Mouse (Mus musculus): Measurements from ENCODE around the gene Osbpl6. TPM values are rescaled to one million over a fixed set of nuclear protein-coding genes. Genes with fewer than 3 reads are reported as not detected.

The Osbpl6 gene
- polyA plus RNA-seq, 1 experiment = 10.4 TPM

DNA sequence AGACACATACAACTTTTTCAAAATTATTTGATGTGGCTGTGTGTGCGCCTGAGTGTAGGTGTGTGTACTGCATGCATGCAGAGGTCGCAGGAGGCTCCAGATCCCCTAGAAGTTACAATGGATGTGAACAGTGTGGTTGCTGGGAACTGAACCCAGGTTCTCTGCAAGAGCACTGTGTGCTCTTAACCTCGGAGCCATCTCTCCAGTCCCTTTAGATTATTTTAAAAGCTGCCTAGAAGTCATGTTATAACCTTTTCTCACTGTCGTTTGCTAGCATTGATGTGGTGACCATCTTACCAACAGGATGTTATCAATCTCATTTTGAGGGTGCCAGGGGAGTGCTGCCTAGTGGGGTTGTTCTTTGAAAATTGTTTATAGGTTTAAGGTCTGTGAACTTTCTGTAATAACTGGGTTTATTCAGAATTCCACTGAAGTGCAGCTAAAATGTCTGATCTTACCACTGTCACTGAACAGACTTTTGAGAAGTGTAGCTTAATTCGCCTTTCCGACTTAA, 15.2 kb downstream of the Osbpl6 start:
- DNase-seq (ENCODE audit: low read depth) = no peak

DNA sequence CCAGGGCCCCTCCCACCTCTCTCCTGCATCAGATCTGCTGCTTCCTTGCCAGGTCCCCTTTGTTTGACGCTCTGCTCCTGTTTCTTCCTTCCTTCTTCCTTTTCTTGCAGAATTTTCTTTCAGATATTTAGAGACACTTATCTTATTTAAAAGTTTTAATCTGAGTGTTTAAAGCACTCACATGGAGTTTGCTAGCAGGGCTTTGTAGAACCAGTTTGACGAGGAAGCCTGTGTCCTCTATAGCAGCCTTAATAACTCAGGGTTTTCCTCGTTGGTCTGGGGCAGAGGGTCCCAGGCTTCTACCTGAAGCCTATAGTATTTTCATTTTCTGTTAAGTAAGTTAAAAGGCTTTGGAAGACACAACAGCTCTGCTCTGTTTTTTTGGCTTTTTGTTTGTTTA, 20.5 kb downstream of the Osbpl6 start:
- DNase-seq (ENCODE audit: low read depth) = no peak

DNA sequence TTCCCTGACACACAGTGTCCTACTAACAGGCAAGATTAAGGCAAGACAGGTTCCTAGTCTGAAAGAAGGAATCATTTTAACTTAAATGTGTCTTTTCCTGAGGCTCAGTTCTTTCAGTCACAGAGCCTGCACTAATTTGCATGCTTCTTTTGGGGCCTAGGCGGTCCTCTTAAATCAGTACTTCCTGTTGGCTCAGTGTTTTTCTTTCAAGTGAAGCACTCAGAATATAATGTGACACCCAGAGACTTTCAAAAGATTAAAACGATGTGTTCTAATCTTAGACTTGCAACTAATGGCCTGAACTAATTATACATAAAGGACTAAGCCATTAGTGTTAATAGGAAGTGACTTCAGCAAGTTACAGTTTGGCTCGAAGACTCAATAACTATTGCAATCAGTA, 23.0 kb downstream of the Osbpl6 start:
- DNase-seq (ENCODE audit: low read depth) = no peak

DNA sequence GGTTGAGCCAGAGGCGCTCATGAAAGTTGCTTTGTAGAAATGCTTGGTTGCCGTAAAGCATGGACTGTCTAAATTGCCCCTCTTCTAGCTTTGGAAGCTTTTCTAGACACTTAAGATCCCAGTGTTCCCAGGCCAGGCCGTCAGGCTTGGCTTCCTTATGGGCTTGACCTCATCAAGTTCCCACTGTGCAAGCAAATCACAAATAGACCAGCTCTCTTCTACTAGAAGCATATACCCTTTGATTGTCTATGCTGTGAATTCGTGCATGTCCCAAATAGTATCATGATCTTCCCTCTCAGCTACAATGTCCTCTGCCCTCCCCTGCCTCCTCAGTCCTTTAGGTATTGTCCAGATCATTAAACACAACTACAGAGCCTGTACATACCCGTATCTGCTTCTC, 23.5 kb downstream of the Osbpl6 start:
- no peak for DNase-seq (ENCODE audit: low read depth)

DNA sequence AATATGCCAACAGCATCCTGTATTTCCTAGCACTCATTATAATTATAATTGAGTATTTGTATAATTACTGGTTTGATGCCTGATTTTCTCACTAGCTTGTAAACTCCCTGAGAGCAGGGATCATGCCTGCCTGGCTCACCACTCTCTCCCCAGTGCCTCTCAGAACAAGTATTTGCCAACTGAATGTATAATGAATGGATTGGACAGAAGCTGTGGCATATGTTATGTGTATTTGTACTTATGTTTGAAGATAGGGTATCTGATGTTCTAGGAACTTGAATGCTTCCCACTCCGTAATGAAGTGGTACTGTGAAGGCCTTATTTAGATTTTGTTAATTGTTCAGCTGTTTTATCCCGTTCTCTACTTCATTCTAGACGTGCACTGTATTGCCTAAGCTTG, 24.2 kb downstream of the Osbpl6 start:
- DNase-seq (ENCODE audit: low read depth) = no peak

DNA sequence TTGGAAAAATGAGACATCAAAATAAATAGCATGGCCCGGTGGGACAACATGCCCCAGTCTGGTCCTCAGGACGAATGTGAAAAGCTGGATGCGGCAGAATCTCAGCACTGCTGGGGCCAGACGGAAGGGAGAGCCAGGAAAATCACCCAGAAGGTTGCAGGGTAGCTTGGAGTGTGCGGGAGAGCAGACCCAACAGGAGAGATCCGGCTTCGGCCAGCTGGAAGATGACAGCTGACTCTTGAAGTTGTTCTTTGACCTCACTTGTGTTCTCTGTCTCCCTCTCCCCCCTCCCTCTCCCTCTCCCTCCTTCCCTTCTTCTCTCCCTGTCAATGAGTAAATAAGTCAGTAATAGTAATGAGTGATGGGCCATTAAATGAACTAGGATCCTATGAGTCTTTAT, 27.9 kb downstream of the Osbpl6 start:
- DNase-seq (ENCODE audit: low read depth) = no peak

DNA sequence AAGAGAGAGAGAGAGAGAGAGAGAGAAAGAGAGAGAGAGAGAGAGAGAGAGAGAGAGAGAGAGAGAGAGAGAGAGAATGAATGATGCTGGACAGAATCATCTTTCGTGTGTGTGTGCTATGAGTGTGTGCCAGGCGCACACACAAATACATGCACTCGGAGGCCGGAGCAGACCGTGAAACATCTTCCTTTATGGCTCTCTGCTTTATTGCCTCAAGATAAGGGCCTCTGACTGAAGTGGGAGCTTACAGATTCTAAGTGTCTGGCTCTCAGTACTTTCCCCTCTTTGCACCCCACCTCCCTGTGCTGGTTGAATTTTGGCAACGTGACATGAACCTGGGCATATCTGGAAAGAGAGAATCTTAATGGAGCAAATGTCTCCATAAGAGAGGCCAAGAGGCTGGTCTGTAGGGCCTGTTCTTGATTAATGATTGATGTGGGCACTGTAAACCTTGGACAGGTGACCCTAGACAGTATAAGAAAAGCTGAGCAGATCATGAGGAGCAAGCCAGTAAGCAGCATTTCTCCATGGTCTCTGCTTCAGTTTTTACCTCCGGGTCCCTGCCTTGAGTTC, 29.4 kb downstream of the Osbpl6 start:
- DNase-seq (ENCODE audit: low read depth) = no peak

DNA sequence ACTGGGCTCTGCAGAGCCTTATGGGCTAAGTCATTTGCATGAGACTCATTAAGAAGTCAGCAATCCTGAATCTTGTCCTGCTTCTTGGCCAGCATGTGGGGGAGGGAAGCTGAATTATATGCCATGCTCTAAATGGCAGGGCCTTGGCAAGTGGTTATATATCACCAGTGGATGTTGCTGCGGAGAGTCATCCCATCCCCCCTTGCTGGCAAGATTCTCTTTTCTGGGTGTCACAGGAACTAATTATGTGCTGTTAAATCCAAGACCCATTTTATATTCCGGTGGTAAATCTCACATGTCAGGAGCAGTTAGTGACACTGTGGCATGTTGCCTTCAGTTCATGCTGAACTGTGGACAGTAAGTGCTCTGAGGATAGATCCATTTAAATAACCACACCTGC, 31.1 kb downstream of the Osbpl6 start:
- no peak for DNase-seq (ENCODE audit: low read depth)

DNA sequence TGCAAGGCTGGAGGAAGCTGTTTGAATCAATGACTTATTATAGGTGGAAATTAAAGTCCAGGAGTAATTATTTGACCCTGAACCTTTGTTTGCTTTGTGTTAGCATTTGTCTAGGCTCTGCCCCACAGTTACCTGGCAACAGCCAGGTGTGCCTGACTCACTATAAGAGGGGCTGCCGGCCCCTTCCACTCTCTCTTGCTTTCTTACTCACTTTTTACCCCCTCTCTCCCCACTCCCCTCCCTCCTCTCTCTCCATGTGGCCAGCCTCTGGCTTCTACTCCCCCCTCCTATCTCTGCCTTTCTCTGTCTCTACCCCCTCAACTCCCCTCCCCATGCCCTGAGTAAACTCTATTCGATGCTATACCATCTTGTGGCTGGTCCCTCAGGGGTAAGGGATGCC, 33.2 kb downstream of the Osbpl6 start:
- no peak for DNase-seq (ENCODE audit: low read depth)

DNA sequence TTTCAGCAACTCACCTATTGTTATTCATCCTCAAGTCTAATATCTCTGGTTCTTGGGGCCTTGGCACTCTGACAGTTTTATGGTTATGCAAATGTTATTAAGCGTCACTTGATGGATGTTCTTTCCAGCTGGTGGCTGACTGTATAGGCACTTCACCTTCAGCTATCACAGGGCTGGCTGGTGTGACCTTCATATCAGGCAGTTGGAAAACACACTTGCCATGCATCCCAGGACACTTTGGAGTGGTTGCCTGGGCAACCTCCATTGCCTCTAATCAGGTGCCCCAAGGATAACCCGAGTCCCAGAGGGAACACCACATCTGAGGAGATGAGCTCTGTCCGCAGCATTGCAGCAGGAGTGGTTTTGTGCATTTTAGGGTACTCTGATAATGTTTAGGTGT, 35.8 kb downstream of the Osbpl6 start:
- no peak for DNase-seq (ENCODE audit: low read depth)

DNA sequence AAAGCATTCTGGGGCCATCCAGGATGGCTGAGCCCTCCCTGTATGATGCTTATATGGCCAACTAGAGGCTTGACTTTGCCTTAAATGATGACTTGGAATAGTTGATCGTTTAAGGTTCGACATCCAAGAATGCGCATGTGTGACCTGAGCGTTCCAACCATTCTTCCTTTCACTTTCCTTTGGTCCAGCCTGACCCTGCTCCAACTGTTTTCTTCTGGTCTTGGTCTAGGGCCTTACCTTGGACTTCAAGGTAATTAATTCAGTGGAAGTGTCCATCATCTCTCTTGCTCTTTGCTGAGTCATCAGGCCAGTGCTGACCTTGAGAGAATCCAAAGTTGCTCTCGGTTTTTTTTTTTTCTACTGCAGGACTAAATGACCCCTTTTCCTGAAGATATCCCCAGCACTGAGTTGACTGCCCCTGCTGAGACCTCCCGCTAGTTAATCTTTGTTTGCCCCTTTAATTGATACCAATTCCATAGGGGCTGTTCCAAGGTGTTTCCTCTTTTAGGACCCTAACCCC, 43.6 kb downstream of the Osbpl6 start:
- no peak for DNase-seq (ENCODE audit: low read depth)

DNA sequence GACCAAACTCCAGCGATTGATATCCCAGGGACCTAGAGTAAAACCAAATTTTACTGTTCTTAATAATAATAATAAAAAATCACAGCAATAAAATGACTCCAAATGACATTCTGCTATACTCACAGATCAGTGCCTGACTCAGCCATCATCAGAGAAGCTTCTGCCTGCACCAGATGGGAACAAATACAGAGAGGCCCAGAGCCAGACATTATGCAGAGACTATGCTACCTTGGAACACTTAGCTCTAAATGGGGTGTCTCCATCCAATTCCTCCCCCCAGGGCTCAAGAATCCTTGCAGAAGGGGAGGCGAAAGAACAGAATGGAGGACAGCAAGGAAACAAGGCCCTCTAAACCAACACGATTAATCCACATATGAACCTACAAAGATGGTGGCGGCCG, 60.4 kb downstream of the Osbpl6 start:
- no peak for DNase-seq (ENCODE audit: low read depth)

DNA sequence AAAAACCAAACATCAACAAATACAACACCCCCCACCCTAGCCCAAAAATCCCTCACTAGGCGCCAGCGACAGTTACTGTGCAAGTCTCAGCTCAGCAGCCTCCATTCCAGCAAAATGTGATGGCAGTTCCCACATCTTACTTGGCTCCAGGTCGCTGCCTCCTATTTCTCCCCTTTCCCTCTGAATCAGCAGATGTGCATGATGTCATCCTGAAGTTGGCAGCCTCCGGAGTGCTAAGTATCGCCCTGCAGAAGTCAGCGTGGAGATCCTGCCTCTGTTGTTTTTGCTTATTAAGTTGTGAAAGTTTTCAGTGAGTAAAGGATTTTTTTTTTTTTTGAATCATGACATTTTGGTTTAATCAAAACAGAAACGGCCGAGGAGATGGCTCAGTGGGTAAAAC, 61.9 kb downstream of the Osbpl6 start:
- DNase-seq (ENCODE audit: low read depth) = no peak

DNA sequence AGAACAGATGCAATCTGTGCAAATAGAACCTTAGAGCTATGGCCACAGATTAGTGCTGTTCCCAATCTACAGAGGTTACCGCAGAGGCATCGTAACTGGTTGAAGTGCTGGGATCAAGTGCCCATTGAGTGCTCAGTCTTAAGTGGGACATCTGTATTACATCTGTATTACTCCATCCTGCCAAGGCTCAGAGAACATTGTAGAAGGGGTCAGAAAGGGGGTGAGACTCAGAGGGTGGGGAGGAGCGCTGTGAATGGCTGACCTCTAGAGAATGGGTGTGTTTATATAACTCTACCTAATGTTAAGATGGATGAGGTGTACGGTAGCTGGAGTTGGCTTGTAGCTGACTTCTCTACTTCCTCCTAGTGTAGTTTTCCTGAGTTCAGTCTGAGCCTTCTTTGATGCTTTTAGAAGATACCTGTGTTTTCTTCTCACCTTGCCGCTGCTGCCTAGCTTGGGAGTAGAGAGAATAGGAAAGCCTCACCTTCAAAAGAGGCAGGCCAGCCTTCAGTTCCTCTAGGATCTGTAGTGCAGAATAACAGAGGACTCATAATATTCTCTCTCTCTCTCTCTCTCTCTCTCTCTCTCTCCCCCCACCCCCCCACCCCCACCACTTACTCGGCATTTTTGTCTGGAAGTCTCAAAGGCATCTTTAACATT, 62.9 kb downstream of the Osbpl6 start:
- no peak for DNase-seq (ENCODE audit: low read depth)

DNA sequence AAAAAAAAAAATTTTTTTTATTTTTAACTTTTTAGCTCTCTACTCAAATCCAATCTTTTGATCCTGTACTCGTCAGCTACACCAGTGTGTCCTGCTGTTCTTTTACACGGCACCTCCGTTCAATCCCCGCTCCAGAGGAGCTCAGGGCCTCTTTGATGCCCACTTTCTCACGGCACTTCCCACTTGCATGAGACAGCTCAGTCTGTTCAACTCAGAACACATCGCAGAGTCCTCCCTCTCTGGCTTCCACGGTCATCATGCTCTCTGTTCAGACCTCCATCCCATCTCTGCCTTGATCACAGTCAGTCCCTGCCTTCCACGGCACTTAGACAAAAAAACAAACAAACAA, 63.4 kb downstream of the Osbpl6 start:
- DNase-seq (ENCODE audit: low read depth) = no peak

DNA sequence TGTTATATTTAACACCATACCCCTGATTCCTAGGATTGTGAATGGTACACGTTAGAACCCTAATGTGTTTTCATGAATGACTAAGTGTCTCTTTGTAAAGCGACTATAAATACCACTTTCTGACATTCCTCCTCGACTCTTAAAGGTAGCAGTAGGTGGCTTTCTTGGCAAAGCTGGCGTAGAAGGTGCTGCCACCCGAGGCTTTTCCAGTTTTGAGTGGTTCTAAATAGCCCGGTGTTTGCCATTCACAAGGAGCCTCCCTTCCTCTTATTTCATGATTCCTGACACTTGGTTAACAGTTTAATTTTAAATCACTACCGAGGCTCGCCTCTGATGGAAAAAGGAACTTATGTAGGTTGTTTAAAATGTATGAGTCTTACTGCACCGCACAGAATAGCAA, 64.1 kb downstream of the Osbpl6 start:
- DNase-seq (ENCODE audit: low read depth) = no peak

DNA sequence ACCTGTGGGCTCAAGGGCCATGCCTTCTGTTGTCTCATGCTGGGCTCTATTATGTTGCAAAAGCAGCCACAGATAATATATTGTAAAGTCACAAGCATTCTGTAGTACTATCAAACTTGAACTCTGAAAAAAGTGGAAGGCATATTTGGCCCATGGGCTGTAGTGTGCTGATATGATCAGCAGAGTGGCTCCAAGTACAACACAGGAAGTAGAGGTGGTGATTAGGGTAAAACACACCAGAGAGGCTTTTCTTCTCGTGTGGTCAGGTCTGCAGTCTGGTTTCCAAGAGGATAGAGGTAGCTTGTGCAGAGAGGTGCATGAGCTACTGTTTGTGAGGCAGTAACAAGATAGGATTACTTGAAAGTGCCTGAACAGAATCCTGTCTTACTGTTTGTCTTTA, 69.5 kb downstream of the Osbpl6 start:
- no peak for DNase-seq (ENCODE audit: low read depth)

DNA sequence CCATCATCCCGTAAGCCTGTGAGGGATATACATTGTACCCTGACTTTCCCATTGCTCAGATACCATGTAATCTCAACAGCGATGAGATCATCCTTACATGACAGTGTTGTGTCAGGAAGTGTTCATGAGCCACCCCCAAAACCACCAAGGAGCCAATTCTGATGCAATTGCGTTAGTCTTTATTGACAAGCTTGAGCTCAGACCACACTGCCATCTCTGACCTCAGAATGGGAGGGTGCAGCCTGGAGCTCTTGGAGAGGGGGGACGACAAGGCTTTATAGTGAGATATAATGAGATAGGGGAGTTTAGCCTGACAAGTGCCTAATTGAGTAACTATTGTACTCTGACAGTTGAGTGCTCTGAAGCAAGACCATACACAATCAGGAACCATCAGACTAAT, 82.5 kb downstream of the Osbpl6 start:
- no peak for DNase-seq (ENCODE audit: low read depth)

DNA sequence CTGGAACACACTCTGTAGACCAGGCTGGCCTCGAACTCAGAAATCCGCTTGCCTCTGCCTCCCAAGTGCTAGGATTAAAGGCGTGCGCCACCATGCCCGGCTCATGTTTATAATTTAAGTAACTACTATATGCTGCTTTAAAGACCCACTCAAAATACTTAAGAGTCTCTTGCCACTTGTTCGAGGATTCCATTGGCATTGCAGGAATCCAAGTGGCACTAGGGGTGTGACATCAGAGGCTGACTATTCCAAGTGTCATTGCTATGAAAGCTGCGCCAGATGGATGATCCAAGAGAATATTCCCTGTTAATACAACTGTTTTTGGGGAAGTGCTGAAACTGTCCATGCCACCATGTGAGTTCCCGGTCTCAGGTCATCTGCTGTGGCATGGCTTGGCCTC, 83.9 kb downstream of the Osbpl6 start:
- DNase-seq (ENCODE audit: low read depth) = no peak

DNA sequence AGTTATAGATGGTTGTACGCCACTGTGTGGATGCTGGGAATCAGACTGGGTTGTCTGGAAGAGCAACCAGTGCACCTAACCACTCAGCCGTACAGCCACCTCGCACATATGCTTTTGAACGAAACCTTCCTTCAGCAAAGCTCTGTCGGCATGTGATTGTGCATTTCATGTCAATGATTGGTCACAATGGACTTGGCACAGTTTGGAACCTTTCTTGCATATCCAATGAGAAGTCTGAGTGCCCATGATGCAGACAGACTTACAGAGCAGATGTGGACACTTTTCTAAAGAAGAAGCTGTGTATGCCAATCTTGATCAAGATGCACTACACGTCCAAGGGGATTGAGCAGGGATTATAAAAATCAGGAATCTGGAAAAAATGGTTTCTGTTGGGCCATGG, 85.1 kb downstream of the Osbpl6 start:
- DNase-seq (ENCODE audit: low read depth) = no peak

DNA sequence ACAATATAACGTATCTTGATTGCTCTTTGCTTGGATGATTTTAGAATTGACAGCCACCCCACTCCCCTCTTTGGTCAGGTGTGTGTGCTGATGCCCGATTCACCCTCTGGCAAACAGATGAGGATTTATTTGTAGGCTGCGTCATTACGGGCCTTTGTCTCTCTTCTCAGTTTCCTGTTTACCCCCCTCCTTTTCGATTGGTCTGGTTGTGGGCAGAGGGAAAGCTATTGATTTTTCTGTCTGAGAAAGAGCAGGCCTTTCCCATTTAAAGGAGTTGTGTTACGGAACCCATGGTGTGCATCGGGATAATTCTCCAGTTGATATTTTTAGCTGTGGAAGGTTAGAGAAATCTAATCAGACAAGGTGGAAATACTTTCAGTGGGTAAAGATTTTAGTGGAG, 85.9 kb downstream of the Osbpl6 start:
- no peak for DNase-seq (ENCODE audit: low read depth)

DNA sequence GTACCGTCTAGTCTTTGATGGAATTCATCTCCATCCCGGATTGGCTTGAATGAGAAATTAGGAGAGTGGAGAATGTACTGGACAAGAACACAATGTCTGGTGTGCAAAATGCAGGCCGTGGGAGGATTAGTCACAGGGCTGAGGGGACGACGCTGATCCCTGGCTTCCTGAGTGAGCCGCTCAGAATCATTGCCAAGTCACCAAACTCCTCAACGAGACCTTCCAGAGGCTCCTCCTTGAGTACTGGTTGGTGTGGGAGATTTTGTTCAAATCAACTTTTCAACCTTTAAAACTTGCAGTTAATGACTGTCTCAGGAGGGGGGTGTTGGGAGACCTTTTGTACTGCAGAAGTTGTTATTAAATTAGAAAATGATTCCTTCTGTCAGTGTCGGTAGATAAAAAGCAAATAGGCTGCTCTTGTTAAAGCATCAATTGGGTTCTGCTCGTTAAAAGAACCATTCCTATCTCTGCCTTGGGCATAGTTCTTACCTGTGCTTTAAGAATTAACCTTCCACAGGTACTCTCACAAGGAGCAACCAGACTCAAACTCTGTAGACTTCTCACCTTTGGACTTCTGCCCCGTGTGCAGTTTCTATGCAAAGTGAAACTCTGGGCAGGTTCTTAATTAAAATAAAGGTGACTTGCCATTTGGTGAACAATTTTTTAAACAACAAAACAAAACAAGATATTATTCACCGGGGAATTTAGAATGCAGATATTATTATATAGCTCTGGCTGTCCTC, 89.9 kb downstream of the Osbpl6 start:
- DNase-seq (ENCODE audit: low read depth) = no peak

DNA sequence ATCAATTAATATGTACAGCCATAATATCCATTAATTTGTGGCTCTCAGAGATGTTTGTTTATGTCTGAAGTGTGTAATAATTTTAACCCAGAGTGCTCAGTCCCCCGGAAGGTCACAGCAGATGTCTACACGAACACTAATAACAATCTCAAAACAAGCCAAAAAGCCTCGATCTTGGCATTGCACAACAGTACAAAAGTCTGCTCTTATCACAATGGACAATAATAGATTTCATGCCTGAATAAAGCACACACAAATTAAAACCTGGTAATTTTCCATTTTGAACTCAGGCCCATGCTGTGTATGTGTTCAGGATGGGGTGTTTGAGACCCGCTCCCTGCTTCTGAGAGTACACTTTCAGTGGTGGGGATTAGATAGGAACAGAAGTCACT, 90.4 kb downstream of the Osbpl6 start:
- DNase-seq (ENCODE audit: low read depth) = no peak
